Mouse (Mus musculus) frontal cortex, postnatal 10 days (tissue): ENCODE results near the gene Dpep3.
A peak's percentile ranks its signal among the peaks of the same experiment; 100 is the strongest.
"Not testable (repeated sequence)": the region's sequence is repeated elsewhere in the genome, so short reads cannot be mapped to it uniquely, and the experiment has no call there.

ENCODE experiments used
- DNase-seq, 2 experiments: peaks; one replicate each; pipeline ENCODE4 v3.0.0; 2022; ENCODE audit warnings: low spot score in 2 of 2, mixed read lengths in 1 of 2

Dpep3 gene

GRCm38 (mm10) chr8:105979325-105979724 is at the start of gene Dpep3:
Dpep3 (minus strand) TSS chr8:105979429.
- DNase-seq: no peak

GRCm38 (mm10) chr8:106022483-106022882 is 43.3 kb upstream of the Dpep3 start:
- peak; percentile 37 to 68 for DNase-seq

- DNase-seq: no peak
Measured at GRCm38 (mm10) chr8:106018039-106018438, 38.8 kb upstream of the Dpep3 start.

- DNase-seq: no peak
Measured at GRCm38 (mm10) chr8:106017130-106017529, 37.9 kb upstream of the Dpep3 start.

- no peak for DNase-seq
Measured at GRCm38 (mm10) chr8:106016284-106016683, 37.1 kb upstream of the Dpep3 start.

GRCm38 (mm10) chr8:106012203-106012602 is 33.0 kb upstream of the Dpep3 start:
- not testable (repeated sequence) for DNase-seq

- DNase-seq: no peak
Measured at GRCm38 (mm10) chr8:106011643-106011986, 32.4 kb upstream of the Dpep3 start, which contains the start of gene Ddx28. Ddx28 (minus strand) TSS chr8:106011882.

GRCm38 (mm10) chr8:106010748-106011642 is 31.8 kb upstream of the Dpep3 start:
- DNase-seq: peak; percentile 85 to 92

GRCm38 (mm10) chr8:106007891-106008290 is 28.7 kb upstream of the Dpep3 start:
- not testable (repeated sequence) for DNase-seq

GRCm38 (mm10) chr8:106007135-106007534 is 27.9 kb upstream of the Dpep3 start:
- no peak for DNase-seq

GRCm38 (mm10) chr8:106006413-106006812 is 27.2 kb upstream of the Dpep3 start:
- no peak for DNase-seq

- no peak for DNase-seq
Measured at GRCm38 (mm10) chr8:106005875-106006274, 26.6 kb upstream of the Dpep3 start, which contains the start of gene Dpep2nb. Dpep2nb (minus strand) TSS chr8:106005975.

GRCm38 (mm10) chr8:106004538-106005207 is 25.4 kb upstream of the Dpep3 start:
- no peak for DNase-seq

GRCm38 (mm10) chr8:106001908-106002307 is 22.7 kb upstream of the Dpep3 start:
- DNase-seq: no peak

GRCm38 (mm10) chr8:105998971-105999370 is 19.7 kb upstream of the Dpep3 start:
- DNase-seq: no peak

- DNase-seq: no peak
Measured at GRCm38 (mm10) chr8:105996359-105996758, 17.1 kb upstream of the Dpep3 start.

- no peak for DNase-seq
Measured at GRCm38 (mm10) chr8:105993226-105993625, 14.0 kb upstream of the Dpep3 start.

- no peak for DNase-seq
Measured at GRCm38 (mm10) chr8:105992499-105992898, 13.3 kb upstream of the Dpep3 start.

- no peak for DNase-seq
Measured at GRCm38 (mm10) chr8:105991546-105991945, 12.3 kb upstream of the Dpep3 start.

GRCm38 (mm10) chr8:105990856-105991387 is 11.7 kb upstream of the Dpep3 start, which contains the start of gene Dus2:
Dus2 (plus strand) TSS chr8:105991337.
- DNase-seq: peak in 1 of 2 experiments; percentile 65

- DNase-seq: no peak
Measured at GRCm38 (mm10) chr8:105988546-105988945, 9.3 kb upstream of the Dpep3 start.

- not testable (repeated sequence) for DNase-seq
Measured at GRCm38 (mm10) chr8:105983406-105983805, 4.2 kb upstream of the Dpep3 start.
